Mouse (Mus musculus) liver, embryonic 12.5 days (tissue): Measurements from ENCODE around the gene Cryaa. TPM values are rescaled to one million over a fixed set of nuclear protein-coding genes. Genes with fewer than 3 reads are reported as not detected.

Source experiments
- ATAC-seq: fragments of 200-750 bp; cut with Nextera tagmentation; 2 replicates; pipeline ENCODE4 v1.8.0; 2017; ENCODE audit warnings: moderate number of reproducible peaks, mild to moderate bottlenecking, moderate library complexity
- H3K27ac ChIP-seq: fragments of 300-500 bp; sonication (generic); 2 replicates; pipeline ENCODE4 v1.5.1; 2016; ENCODE audit warnings: mild to moderate bottlenecking
- H3K27me3 ChIP-seq: fragments of 300-500 bp; sonication (generic); replicated peaks from 2 replicates; pipeline ENCODE4 v1.6.1; 2016; ENCODE audit warnings: mild to moderate bottlenecking, moderate library complexity
- H3K36me3 ChIP-seq: fragments of 300-500 bp; sonication (generic); 2 replicates; pipeline ENCODE4 v1.6.1; 2016; ENCODE audit warnings: mild to moderate bottlenecking, moderate library complexity
- H3K4me1 ChIP-seq: fragments of 300-500 bp; sonication (generic); 2 replicates; pipeline ENCODE4 v1.6.1; 2016
- H3K4me2 ChIP-seq: fragments of 300-500 bp; sonication (generic); 2 replicates; pipeline ENCODE4 v1.6.1; 2016; ENCODE audit warnings: mild to moderate bottlenecking, moderate library complexity
- H3K4me3 ChIP-seq: fragments of 300-500 bp; sonication (generic); 2 replicates; pipeline ENCODE4 v1.5.1; 2016; ENCODE audit warnings: mild to moderate bottlenecking, moderate library complexity
- H3K9ac ChIP-seq: fragments of 300-500 bp; sonication (generic); 2 replicates; pipeline ENCODE4 v1.6.1; 2016; ENCODE audit warnings: mild to moderate bottlenecking, moderate library complexity
- H3K9me3 ChIP-seq: fragments of 300-500 bp; sonication (generic); replicated peaks from 2 replicates; pipeline ENCODE4 v1.6.1; 2016; ENCODE audit warnings: mild to moderate bottlenecking, moderate library complexity
- WGBS: fragments of 180-500 bp; shearing (Covaris S2); methylation state at CpG from one replicate; pipeline ENCODE4 v1.1.7; 2016; ENCODE audit not compliant: insufficient replicate concordance; 5-methylcytosine and 5-hydroxymethylcytosine counted together
- polyA plus RNA-seq: library from polyadenylated mRNA; unstranded; fragments of >200 nt; fragmentation: Nextera tagmentation; extraction: Ambion mirVana; gene quantifications from 2 replicates; pipeline ENCODE4 v1.2.1, GENCODE M21; 2016

Cryaa gene
- polyA plus RNA-seq, 1 experiment from 2014 or later: not detected

DNA sequence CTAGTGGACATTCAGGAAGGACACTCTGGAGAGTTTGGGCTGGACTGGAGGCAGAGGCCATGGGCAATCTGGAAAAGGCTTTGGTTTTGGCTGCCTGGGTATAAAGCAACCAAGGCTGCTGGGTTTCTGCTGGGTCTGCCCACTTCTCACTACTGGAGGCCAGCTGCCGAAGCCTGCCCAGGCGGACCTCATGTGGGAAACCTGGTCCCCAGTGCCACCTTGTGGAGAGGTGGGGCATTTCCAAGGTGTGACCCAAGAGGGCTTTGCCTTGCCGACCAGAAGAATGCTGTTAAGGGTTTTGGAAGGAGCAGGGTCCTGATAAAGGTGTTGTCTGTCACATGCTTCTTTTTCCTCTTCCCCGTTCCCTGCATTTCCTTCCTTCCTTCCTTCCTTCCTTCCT is 12.8 kb upstream of the Cryaa start:
- Histone ChIP-seq H3K9ac (no peak overlapping the region), H3K4me3 (no peak overlapping the region), H3K9me3 (no peaks in the 10 kb centered on the region), H3K4me1 (peaks cover 8% of the 10 kb centered on the region), H3K27me3 (no peaks in the 10 kb centered on the region; the same call in 1 of the 2 replicates), H3K36me3 (no peaks in the 10 kb centered on the region), H3K27ac (no peak overlapping the region), H3K4me2 (no peak overlapping the region)
- 2% methylated on average over 4 of the region's 4 CpGs for WGBS
- peak; percentile 54; the same call in 1 of the 2 replicates for ATAC-seq

DNA sequence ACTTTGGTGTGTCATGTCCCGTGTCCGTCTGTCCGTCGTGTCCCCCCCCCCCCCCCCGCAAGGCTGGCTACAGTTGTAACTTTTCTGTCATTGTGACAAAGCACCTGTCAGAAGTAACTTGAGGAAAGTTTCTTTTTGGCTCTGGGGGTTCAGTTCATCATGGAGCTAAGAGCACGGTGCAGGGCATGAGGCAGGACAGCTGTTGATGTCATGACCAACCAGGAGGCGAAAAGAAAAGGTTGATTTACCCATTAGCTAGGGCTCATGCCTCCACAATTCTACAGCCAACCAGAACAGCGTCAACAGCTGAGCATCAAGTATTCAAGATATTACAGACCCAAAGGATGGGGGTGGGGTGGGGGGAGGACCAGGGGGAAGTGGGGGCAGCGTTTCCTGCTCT is 9.3 kb upstream of the Cryaa start:
- 60% methylated on average over 8 of the region's 9 CpGs for WGBS

DNA sequence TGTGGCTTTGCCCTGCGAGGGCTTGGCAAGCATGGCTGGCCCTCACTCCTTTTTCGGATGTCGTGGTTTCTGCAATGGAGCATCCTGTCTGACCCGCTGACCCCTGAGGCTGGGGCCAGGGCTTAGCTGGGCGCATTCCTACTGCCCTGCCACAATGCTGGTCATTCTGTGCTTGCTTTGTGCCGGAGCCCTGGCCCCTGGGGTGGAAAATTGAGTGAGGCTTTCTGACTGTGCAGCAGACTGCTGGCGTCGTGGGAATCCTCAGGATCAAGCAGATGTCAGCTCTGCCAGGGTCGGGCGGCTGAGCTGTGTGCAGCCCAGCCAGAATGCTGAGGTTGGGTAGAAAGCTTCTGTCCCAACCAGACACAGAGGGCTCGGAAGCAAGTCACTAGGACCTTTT is 7.4 kb upstream of the Cryaa start:
- Histone ChIP-seq H3K4me2 (no peak overlapping the region), H3K36me3 (no peaks in the 10 kb centered on the region), H3K27me3 (no peaks in the 10 kb centered on the region; the same call in 1 of the 2 replicates), H3K9me3 (no peaks in the 10 kb centered on the region), H3K9ac (no peak overlapping the region), H3K4me3 (no peak overlapping the region), H3K4me1 (peaks cover 4% of the 10 kb centered on the region; the same call in 1 of the 2 replicates), H3K27ac (no peak overlapping the region)
- no peak for ATAC-seq
- WGBS: 42% methylated on average over 11 of the region's 11 CpGs

More for the DNA sequence above, 9.3 kb upstream of the Cryaa start:
- Histone ChIP-seq H3K4me2 (no peak overlapping the region), H3K27ac (no peak overlapping the region), H3K36me3 (no peaks in the 10 kb centered on the region), H3K9ac (no peak overlapping the region), H3K4me3 (no peak overlapping the region), H3K4me1 (peaks cover 8% of the 10 kb centered on the region; the same call in 1 of the 2 replicates), H3K9me3 (no peaks in the 10 kb centered on the region), H3K27me3 (no peaks in the 10 kb centered on the region; the same call in 1 of the 2 replicates)
- no peak for ATAC-seq

GRCm38 (mm10) chr17:31671698-31672097 is 5.9 kb upstream of the Cryaa start:
- Histone ChIP-seq H3K9ac (no peak overlapping the region), H3K27ac (no peak overlapping the region), H3K27me3 (no peaks in the 10 kb centered on the region; the same call in 1 of the 2 replicates), H3K36me3 (no peaks in the 10 kb centered on the region), H3K4me1 (peaks cover 4% of the 10 kb centered on the region; the same call in 1 of the 2 replicates), H3K4me2 (no peak overlapping the region), H3K9me3 (no peaks in the 10 kb centered on the region), H3K4me3 (no peak overlapping the region)
- WGBS: 70% methylated on average over 8 of the region's 8 CpGs
- ATAC-seq: no peak

DNA sequence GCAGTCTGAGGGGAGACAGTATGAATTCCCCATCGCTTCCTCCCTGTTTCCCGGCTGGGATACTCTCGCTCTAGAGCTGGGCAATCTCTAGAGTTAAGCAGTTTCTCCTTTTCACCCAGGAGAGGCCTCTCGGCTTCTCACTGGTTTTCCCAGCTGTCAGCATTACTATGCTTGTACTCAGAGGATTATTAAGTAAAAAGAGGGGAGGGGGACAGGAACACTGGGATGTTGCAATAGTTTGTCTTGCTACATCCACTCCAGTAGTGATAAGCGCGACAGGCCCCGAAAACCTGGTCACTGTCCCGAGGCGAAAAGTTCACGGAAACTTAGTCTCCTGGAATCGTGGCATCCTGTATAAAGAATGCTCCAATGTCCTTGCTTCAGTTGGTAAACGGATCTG is 5.3 kb upstream of the Cryaa start:
- no peaks in the 10 kb centered on the region for H3K36me3 ChIP-seq
- no peak for ATAC-seq
- H3K4me3 ChIP-seq: no peak overlapping the region
- no peaks in the 10 kb centered on the region for H3K9me3 ChIP-seq
- no peak overlapping the region for H3K27ac ChIP-seq
- no peak overlapping the region for H3K9ac ChIP-seq
- peaks cover 4% of the 10 kb centered on the region; the same call in 1 of the 2 replicates for H3K4me1 ChIP-seq
- H3K4me2 ChIP-seq: no peak overlapping the region
- H3K27me3 ChIP-seq: peaks cover 4% of the 10 kb centered on the region
- 75% methylated on average over 12 of the region's 12 CpGs for WGBS

DNA sequence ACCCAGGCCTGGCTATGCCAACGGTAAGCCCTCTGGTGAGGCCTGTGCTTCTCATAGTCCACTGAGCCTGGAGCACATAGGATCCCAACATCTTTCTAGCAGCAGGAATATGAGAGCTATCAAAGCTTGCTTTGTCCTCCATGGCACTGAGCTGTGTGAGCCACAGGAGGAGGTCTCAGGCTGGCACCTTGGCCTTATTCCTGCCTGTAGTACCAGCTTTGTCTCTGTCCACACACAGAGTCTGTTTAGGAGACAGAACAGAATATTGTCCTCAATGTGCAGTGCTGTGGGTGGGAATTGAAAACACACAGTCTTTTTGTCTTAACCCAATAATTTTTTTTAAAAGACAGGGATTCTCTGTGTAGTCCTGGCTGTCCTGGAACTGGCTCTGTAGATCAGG is 3.2 kb upstream of the Cryaa start:
- H3K36me3 ChIP-seq: no peaks in the 10 kb centered on the region
- H3K27ac ChIP-seq: no peak overlapping the region
- ATAC-seq: no peak
- no peaks in the 10 kb centered on the region for H3K9me3 ChIP-seq
- no peak overlapping the region for H3K4me3 ChIP-seq
- 70% methylated on average over 1 of the region's 1 CpGs for WGBS
- H3K4me1 ChIP-seq: peaks cover 4% of the 10 kb centered on the region; the same call in 1 of the 2 replicates
- H3K27me3 ChIP-seq: peaks cover 16% of the 10 kb centered on the region
- no peak overlapping the region for H3K9ac ChIP-seq
- no peak overlapping the region for H3K4me2 ChIP-seq

DNA sequence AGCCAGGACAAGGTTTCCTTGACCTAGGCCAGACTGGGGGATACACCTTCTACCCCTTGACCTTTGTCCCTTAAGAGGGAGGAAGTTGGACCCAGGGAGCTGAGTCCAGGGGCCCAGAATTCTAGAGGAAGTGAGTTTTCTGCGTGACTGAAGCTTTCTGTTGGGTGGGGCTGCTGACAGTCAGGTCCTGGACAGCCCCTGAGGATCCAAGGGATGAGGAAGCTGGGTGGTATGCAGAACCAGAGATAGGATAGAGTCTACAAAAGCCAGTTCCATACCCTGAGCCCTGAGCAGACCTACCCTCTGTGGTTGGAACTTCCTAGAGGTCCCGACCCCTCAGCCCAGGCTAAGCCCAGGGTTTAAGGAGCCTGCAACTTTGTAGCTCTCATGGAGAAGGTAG is 2.8 kb downstream of the Cryaa start:
- ATAC-seq: no peak
- Histone ChIP-seq H3K9me3 (no peaks in the 10 kb centered on the region), H3K36me3 (no peaks in the 10 kb centered on the region), H3K9ac (no peak overlapping the region), H3K27ac (no peak overlapping the region), H3K4me1 (no peaks in the 10 kb centered on the region), H3K4me3 (no peak overlapping the region), H3K4me2 (no peak overlapping the region), H3K27me3 (peaks cover 26% of the 10 kb centered on the region)
- 17% methylated on average over 2 of the region's 2 CpGs for WGBS

DNA sequence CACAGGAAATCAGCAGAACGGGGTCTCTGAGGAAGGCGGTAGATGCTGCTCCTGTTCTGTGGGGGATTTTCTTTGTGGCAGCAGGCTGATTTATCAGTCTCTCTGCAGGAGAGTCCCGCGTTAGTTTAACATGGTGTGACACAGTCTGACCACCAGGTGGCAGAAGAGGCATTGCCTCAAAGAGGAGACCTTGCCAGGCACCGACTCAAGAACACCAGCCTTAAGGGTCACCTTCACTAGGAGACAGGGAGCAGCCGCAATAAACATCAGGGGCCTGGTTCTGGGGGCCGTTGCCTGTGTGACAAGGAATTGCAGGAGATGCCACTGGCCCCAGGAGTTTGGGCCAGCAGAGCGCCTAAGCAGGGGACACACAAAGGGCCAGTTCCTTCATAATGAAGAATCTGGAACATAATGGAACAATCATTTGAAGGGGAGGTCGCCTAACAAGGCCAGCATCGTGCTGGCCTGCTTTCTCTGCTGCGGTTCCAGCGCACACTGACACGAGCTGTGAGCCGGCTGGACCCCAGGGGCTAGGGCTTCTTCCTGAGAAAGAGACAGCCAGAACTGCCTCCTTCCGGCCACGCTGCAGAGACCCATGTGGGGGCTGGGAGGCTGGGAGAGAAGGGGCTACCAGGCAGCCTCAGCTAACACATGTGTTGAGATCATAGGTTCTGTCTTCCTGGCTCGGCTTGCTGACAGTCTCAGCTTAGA is 8.1 kb downstream of the Cryaa start:
- H3K9ac ChIP-seq: no peak overlapping the region
- no peak overlapping the region for H3K4me2 ChIP-seq

GRCm38 (mm10) chr17:31686225-31686564 is 8.6 kb downstream of the Cryaa start:
- H3K27ac ChIP-seq: 0 out of 2 replicates have a peak overlapping the region, but pooled peaks have one; percentile 17
- H3K4me3 ChIP-seq: no peak overlapping the region
- no peak overlapping the region for H3K9ac ChIP-seq
- peaks cover 12% of the 10 kb centered on the region; the same call in 1 of the 2 replicates for H3K27me3 ChIP-seq
- no peaks in the 10 kb centered on the region for H3K9me3 ChIP-seq
- peaks cover 6% of the 10 kb centered on the region for H3K4me1 ChIP-seq
- H3K4me2 ChIP-seq: no peak overlapping the region
- no peak for ATAC-seq
- whole genome bisulfite sequencing: 45% methylated on average over 3 of the region's 3 CpGs
- no peaks in the 10 kb centered on the region for H3K36me3 ChIP-seq

More for the DNA sequence above, 8.1 kb downstream of the Cryaa start:
- Histone ChIP-seq H3K4me3 (no peak overlapping the region), H3K9me3 (no peaks in the 10 kb centered on the region), H3K4me1 (peaks cover 6% of the 10 kb centered on the region), H3K27ac (0 out of 2 replicates have a peak overlapping the region, but pooled peaks have one; percentile 17), H3K36me3 (no peaks in the 10 kb centered on the region), H3K27me3 (peaks cover 12% of the 10 kb centered on the region; the same call in 1 of the 2 replicates)
- 13% methylated on average over 17 of the region's 17 CpGs for WGBS
- ATAC-seq: no peak

DNA sequence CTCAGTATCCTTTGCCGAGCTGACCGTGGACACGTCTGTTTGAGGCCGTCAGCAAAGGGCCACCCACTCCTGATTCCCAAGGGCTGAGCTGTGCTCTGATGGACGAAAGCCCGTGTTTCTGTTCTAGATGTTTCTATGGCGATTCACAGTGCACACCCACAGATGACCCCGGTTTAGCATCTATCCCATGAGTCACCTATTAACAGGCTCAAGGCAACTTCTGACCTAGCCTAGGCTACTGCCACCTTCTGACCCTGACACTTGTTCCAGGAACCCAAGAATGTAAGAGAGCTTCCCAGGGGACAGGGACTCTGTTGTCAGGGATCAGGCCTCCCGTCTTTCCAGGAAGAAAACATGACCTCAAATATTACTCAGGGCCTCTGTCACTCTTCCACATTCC is 10.5 kb downstream of the Cryaa start:
- ATAC-seq: no peak
- Histone ChIP-seq H3K36me3 (no peaks in the 10 kb centered on the region), H3K27ac (no peak overlapping the region), H3K9me3 (no peaks in the 10 kb centered on the region), H3K27me3 (peaks cover 15% of the 10 kb centered on the region; the same call in 1 of the 2 replicates), H3K4me2 (no peak overlapping the region), H3K4me1 (peaks cover 6% of the 10 kb centered on the region), H3K9ac (no peak overlapping the region), H3K4me3 (no peak overlapping the region)
- 64% methylated on average over 9 of the region's 9 CpGs for WGBS

- H3K4me3 ChIP-seq: no peak overlapping the region
- WGBS: 36% methylated on average over 1 of the region's 1 CpGs
- peaks cover 13% of the 10 kb centered on the region for H3K4me1 ChIP-seq
- ATAC-seq: no peak
- H3K9me3 ChIP-seq: no peaks in the 10 kb centered on the region
- H3K27me3 ChIP-seq: peaks cover 24% of the 10 kb centered on the region; the same call in 1 of the 2 replicates
- no peaks in the 10 kb centered on the region for H3K36me3 ChIP-seq
- no peak overlapping the region for H3K9ac ChIP-seq
- no peak overlapping the region for H3K4me2 ChIP-seq
- no peak overlapping the region for H3K27ac ChIP-seq
These were observed 12.0 kb downstream of the Cryaa start for GRCm38 (mm10) chr17:31689606-31690005.

DNA sequence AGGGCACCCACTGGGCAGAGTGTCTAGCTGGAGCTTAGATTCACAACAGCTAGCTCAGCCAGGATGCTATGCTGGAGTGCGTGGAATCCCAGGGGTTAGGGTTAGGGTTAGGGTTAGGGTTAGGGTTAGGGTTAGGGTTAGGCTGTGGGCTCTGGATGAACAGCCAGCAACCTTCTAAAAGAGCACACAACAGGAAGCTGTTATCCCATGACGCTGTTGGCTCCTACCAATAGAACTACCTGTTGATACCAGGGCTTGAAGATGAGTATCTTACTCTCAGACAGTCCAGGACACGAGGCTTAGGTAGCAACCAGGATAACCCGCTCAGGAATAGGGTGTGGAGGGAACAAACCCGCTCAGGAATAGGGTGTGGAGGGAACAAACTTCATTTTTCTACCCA is 15.3 kb downstream of the Cryaa start:
- H3K4me1 ChIP-seq: peaks cover 9% of the 10 kb centered on the region
- H3K9ac ChIP-seq: no peak overlapping the region
- H3K4me3 ChIP-seq: no peak overlapping the region
- H3K4me2 ChIP-seq: no peak overlapping the region
- WGBS: 36% methylated on average over 5 of the region's 5 CpGs
- H3K9me3 ChIP-seq: no peaks in the 10 kb centered on the region
- peaks cover 24% of the 10 kb centered on the region; the same call in 1 of the 2 replicates for H3K27me3 ChIP-seq
- no peaks in the 10 kb centered on the region for H3K36me3 ChIP-seq
- H3K27ac ChIP-seq: no peak overlapping the region
- ATAC-seq: peak; percentile 24; the same call in 1 of the 2 replicates
